Mouse (Mus musculus): Measurements from ENCODE around the gene Pnpla2. TPM values are rescaled to one million over a fixed set of nuclear protein-coding genes. Genes with fewer than 3 reads are reported as not detected.
A peak's percentile ranks its signal among the peaks of the same experiment; 100 is the strongest.
"Not testable (repeated sequence)": the region's sequence is repeated elsewhere in the genome, so short reads cannot be mapped to it uniquely, and the experiment has no call there.

Pnpla2 gene
- polyA plus RNA-seq (2015; fragmentation: Nextera tagmentation; extraction: Ambion mirVana): 68.0 and 72.9 TPM in 2 replicates

DNA sequence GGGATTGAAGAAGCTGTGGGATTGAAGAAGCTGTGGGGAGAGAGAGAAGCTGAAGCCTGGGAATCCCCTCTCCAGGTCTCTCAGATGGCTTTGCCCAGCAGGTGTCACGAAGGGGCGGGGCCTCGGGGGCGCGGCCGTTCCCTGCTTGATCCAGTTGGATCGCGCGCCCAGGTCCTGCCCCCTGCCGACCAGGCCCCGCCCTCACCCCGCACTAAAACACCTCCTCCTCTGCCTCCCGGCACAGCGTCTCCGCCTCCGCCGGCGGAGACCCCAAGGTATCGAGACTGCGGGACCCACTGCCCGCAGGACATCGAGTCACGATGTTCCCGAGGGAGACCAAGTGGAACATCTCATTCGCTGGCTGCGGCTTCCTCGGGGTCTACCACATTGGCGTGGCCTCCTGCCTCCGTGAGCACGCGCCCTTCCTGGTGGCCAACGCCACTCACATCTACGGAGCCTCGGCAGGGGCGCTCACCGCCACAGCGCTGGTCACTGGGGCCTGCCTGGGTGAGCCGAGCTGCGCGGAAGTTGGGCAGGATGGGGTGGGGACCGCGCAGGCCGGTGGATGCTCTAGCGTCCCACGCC, at the start of gene Pnpla2:
TSS of gene Pnpla2 (plus strand) at position 232 of the 585 bp plus-strand sequence.
- ATAC-seq (replicated peaks; ENCODE audit: low FRiP score, low read depth): peak; percentile 82
- no peaks in the 10 kb centered on the region for H3K9me3 ChIP-seq (replicated peaks; ENCODE audit: low read length)
- 1% methylated on average over 38 of the region's 45 CpGs for WGBS

DNA sequence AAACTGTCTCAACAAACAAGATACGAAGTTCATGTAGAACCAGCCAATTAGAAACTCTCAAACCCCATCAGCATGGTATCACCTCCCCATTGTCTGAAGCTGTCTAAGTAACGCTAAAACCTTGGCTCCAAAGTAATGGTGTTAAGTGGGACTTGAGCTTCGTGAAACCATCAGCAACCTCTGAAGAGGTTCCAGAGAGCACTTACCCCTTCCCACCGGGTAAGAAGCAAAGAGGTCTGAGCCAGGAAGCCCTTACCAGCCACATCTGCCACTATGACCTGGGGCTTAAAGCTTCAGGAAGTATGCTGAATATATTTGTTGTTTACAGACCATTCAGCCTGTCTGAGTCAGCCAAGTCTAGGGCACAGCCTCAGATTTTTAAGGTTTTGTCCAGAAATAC, 49.5 kb upstream of the Pnpla2 start:
- Histone ChIP-seq H3K4me2 (ENCODE audit: low read length) (no peak overlapping the region), H3K27me3 (ENCODE audit: insufficient read depth, low read length) (no peaks in the 10 kb centered on the region), H3K9me3 (replicated peaks; ENCODE audit: low read length) (no peaks in the 10 kb centered on the region), H3K9ac (ENCODE audit: low read depth, low read length) (no peak overlapping the region), H3K4me3 (replicated peaks; ENCODE audit: low read depth, low read length) (no peak overlapping the region), H3K27ac (no peak overlapping the region), H3K36me3 (ENCODE audit: insufficient read depth, low read length) (peaks cover 40% of the 10 kb centered on the region), H3K4me1 (replicated peaks; ENCODE audit: insufficient read depth, low read length) (no peaks in the 10 kb centered on the region)
- no peak for ATAC-seq (replicated peaks; ENCODE audit: low FRiP score, low read depth)
- 77% methylated on average over 4 of the region's 4 CpGs for WGBS
- DNase-seq (ENCODE audit: low spot score): no peak
- TF ChIP-seq CTCF (IDR thresholded peaks at IDR 0.05; ENCODE audit: low read depth): no peak

More for the DNA sequence above, at the start of gene Pnpla2:
- DNase-seq (ENCODE audit: low spot score): peak; percentile 96
- Histone ChIP-seq H3K27me3 (ENCODE audit: insufficient read depth, low read length) (no peaks in the 10 kb centered on the region), H3K36me3 (ENCODE audit: insufficient read depth, low read length) (peaks cover 24% of the 10 kb centered on the region), H3K4me2 (ENCODE audit: low read length) (peak within 1 kb of the TSS; percentile 72), H3K9ac (ENCODE audit: low read depth, low read length) (peak within 1 kb of the TSS; percentile 74), H3K27ac (peak within 1 kb of the TSS; percentile 96), H3K4me3 (replicated peaks; ENCODE audit: low read depth, low read length) (peak within 1 kb of the TSS; percentile 74), H3K4me1 (replicated peaks; ENCODE audit: insufficient read depth, low read length) (0 out of 2 replicates have a peak, but pooled peaks cover 3% of the 10 kb centered on the region)
- peak; percentile 45 for TF ChIP-seq CTCF (IDR thresholded peaks at IDR 0.05; ENCODE audit: low read depth)

DNA sequence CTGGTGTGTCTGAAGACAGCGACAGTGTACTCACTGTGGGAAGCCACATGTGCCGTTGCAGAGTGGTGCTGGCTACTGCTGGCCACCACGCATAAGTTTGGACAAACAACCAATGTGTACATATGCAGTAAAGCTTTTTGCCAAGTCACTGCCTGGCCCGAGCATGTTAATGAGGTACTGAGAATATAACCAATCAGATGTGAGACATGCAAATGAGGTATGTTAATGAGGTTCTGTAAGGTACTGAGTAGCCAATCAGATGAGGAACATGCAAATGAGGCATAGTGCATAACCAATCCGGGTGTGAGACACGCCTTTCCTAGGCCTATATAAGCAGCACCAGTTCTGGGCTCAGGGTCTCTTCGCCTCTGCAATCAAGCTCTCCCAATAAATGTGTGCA, 47.3 kb upstream of the Pnpla2 start:
- H3K4me2 ChIP-seq (ENCODE audit: low read length); ATAC-seq (replicated peaks; ENCODE audit: low FRiP score, low read depth); H3K9ac ChIP-seq (ENCODE audit: low read depth, low read length); H3K27ac ChIP-seq; H3K27me3 ChIP-seq (ENCODE audit: insufficient read depth, low read length); H3K4me3 ChIP-seq (replicated peaks; ENCODE audit: low read depth, low read length); H3K4me1 ChIP-seq (replicated peaks; ENCODE audit: insufficient read depth, low read length); DNase-seq (ENCODE audit: low spot score); H3K9me3 ChIP-seq (replicated peaks; ENCODE audit: low read length): not testable (repeated sequence)
- H3K36me3 ChIP-seq (ENCODE audit: insufficient read depth, low read length): peaks cover 27% of the 10 kb centered on the region; the same call in 1 of the 2 replicates
- WGBS: over 99% methylated on average over 7 of the region's 7 CpGs

DNA sequence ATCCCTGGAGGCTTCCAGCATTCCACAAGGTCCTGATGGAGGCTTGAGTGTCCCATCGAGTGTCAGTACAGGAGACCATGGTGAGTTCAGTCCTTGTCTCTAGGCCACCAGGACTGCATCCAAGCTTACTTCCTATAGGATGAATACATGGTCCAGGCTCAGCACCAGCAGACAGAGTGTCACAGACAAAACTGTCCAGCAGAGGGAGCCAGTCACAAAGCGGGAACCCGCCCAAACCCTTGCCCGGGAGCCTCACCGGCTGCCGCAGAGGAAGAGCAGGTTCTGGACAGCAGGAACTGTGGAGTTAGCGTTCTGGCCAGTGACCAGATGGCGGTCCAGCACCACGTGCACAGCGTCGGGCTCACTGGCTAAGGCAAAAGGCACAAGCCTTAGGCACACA, 46.2 kb upstream of the Pnpla2 start:
- DNase-seq (ENCODE audit: low spot score): peak; percentile 92
- peaks cover 5% of the 10 kb centered on the region; the same call in 1 of the 2 replicates for H3K4me1 ChIP-seq (replicated peaks; ENCODE audit: insufficient read depth, low read length)
- WGBS: 12% methylated on average over 11 of the region's 11 CpGs
- H3K27ac ChIP-seq: no peak overlapping the region
- no peaks in the 10 kb centered on the region for H3K9me3 ChIP-seq (replicated peaks; ENCODE audit: low read length)
- peaks cover 27% of the 10 kb centered on the region; the same call in 1 of the 2 replicates for H3K36me3 ChIP-seq (ENCODE audit: insufficient read depth, low read length)
- peak; percentile 37 for ATAC-seq (replicated peaks; ENCODE audit: low FRiP score, low read depth)
- H3K27me3 ChIP-seq (ENCODE audit: insufficient read depth, low read length): no peaks in the 10 kb centered on the region
- no peak overlapping the region for H3K4me3 ChIP-seq (replicated peaks; ENCODE audit: low read depth, low read length)
- peak; percentile 89 for TF ChIP-seq CTCF (IDR thresholded peaks at IDR 0.05; ENCODE audit: low read depth)
- H3K9ac ChIP-seq (ENCODE audit: low read depth, low read length): no peak overlapping the region
- no peak overlapping the region for H3K4me2 ChIP-seq (ENCODE audit: low read length)

DNA sequence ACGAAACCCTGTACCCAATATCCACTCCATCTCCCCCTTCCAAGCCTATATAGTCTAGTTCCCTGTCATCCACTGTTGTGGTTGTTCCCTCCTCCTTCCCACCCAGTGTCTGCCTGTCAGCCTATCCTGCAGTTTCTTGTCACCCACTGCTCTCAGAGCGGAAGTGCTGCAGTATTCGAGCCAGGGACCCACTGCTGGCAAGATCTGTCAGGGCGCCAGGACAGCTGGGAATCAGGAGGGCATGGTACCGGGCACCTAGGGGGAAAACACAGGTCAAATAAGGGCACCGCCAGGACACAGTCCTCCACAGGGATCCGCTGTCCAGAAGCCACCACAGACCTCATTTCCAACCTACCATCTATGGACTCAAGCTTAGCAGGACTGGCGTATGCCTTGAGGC, 44.4 kb upstream of the Pnpla2 start:
- Histone ChIP-seq H3K36me3 (ENCODE audit: insufficient read depth, low read length) (peaks cover 27% of the 10 kb centered on the region; the same call in 1 of the 2 replicates), H3K4me3 (replicated peaks; ENCODE audit: low read depth, low read length) (no peak overlapping the region), H3K4me1 (replicated peaks; ENCODE audit: insufficient read depth, low read length) (peaks cover 5% of the 10 kb centered on the region), H3K27ac (no peak overlapping the region), H3K9ac (ENCODE audit: low read depth, low read length) (no peak overlapping the region), H3K27me3 (ENCODE audit: insufficient read depth, low read length) (no peaks in the 10 kb centered on the region), H3K4me2 (ENCODE audit: low read length) (no peak overlapping the region), H3K9me3 (replicated peaks; ENCODE audit: low read length) (no peaks in the 10 kb centered on the region)
- TF ChIP-seq CTCF (IDR thresholded peaks at IDR 0.05; ENCODE audit: low read depth): no peak
- WGBS: 90% methylated on average over 8 of the region's 8 CpGs
- DNase-seq (ENCODE audit: low spot score) (no peak), ATAC-seq (replicated peaks; ENCODE audit: low FRiP score, low read depth) (no peak)

DNA sequence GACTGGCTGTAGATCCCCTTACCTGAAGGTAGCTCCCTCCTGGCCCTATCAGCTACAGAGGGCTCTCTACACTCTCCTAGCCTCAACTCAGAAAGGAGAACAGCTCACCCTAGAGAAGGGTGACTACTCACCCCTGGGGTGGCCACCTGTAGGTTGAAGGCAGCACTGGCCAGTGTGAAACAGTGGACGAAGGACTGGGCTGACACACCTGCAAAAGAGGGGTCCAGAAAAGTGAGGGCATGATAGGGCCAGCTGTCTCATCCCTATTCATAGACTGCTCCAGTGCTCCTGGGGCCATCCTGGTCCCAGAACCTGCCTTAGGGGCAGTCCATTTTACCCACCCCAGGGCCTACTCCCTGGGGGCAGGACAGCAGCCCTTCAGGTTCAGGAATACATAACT, 43.3 kb upstream of the Pnpla2 start:
- DNase-seq (ENCODE audit: low spot score): no peak
- H3K27ac ChIP-seq: no peak overlapping the region
- no peak for ATAC-seq (replicated peaks; ENCODE audit: low FRiP score, low read depth)
- WGBS: 95% methylated on average over 1 of the region's 1 CpGs
- peaks cover 5% of the 10 kb centered on the region for H3K4me1 ChIP-seq (replicated peaks; ENCODE audit: insufficient read depth, low read length)
- no peaks in the 10 kb centered on the region for H3K9me3 ChIP-seq (replicated peaks; ENCODE audit: low read length)
- no peak overlapping the region for H3K9ac ChIP-seq (ENCODE audit: low read depth, low read length)
- H3K36me3 ChIP-seq (ENCODE audit: insufficient read depth, low read length): peaks cover 27% of the 10 kb centered on the region; the same call in 1 of the 2 replicates
- H3K27me3 ChIP-seq (ENCODE audit: insufficient read depth, low read length): no peaks in the 10 kb centered on the region
- H3K4me3 ChIP-seq (replicated peaks; ENCODE audit: low read depth, low read length): no peak overlapping the region
- no peak for TF ChIP-seq CTCF (IDR thresholded peaks at IDR 0.05; ENCODE audit: low read depth)
- H3K4me2 ChIP-seq (ENCODE audit: low read length): no peak overlapping the region

Data from kidney, postnatal 0 days (tissue).